Mouse (Mus musculus) monocyte, adult 2 months (primary cell): ENCODE results near the gene Prkra.

Source experiments
- DNase-seq, 2 experiments: peaks; one replicate each; pipeline ENCODE4 v3.0.0; 2022; ENCODE audit warnings: low spot score in 2 of 2, low read depth in 1 of 2

Prkra gene

GRCm38 (mm10) chr2:76647883-76648570, at the start of gene Prkra, which contains the start of gene Pjvk:
Gene Prkra, minus strand, starts transcription at chr2:76648015.
Gene Pjvk, plus strand, starts transcription at chr2:76648476.
- peak; percentile 83 to 86 for DNase-seq

DNA sequence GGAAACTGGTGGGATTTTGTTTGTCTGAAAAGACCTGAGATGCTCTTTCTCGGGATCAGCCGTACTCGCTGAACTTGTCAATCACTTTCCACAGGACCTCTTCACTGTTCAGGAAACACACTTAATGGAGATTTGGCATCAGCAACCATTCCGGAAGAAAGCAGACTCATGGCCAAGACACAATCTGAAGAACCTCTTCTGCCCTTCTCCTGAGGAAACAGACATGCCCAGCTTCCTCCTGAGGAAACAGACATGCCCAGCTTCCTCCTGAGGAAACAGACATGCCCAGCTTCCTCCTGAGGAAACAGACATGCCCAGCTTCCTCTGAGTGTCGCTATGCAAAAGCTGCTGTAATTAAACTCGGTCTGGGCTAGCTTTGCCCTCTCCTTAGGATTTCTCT, 47.5 kb upstream of the Prkra start:
- no peak for DNase-seq

GRCm38 (mm10) chr2:76693765-76694164, 46.0 kb upstream of the Prkra start:
- no peak for DNase-seq

DNA sequence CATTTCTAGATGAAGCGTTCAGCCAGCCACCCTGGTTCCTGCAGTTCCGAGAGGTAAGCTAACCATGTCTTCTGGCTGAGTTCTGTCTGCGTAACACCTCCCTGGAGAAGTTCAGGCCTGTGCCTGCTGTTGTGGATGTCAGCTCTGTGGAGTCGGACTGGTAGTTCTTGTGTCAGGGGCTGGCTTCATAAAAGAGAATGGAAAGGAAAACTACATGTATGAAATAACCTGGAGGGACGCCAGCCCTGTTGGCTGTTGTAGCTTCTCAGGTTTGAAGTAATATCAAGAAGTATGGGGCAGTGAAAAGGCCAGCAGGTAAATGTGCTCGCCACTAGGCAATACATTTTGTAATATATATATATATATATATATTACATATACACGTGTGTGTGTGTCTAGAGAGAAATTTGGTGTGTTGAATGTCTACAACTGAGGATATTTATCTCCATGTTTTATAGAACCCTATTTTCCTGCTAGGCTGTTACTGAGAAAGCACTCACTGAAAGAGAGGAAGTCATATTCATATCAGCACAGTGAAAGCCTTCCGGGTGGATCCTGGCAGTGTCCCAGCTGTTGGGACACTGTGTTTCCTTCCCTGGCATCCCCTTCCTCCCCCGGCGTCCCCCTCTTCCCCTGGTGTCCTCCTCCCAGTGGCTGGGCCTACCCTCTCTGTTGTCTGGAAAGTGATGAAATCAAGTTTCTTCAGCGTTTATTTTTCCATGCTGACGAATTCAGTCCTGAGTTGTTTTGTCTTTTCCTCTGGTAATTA, 42.8 kb upstream of the Prkra start:
- DNase-seq, result no peak

GRCm38 (mm10) chr2:76688162-76688561, 40.3 kb upstream of the Prkra start:
- no peak for DNase-seq

DNA sequence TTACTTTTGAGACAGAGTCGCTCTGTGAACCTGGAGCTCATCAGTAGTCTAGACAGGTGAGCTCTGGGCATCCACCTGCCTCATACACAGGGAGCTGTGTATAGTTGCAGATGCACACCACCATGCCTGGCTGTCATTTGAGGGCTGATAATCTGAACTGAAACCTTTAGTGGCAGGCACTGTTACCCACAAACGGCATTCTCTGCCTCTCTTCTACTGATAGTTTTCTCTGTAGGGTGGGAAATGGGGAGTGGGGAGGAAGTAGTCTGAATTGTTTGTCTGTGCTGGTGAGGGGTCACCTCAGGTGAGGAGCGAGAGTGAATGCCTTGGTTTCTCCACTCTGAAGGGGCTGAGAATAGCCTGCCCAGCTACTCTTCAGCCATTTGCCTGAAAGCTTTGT, 39.8 kb upstream of the Prkra start:
- DNase-seq, result no peak

DNA sequence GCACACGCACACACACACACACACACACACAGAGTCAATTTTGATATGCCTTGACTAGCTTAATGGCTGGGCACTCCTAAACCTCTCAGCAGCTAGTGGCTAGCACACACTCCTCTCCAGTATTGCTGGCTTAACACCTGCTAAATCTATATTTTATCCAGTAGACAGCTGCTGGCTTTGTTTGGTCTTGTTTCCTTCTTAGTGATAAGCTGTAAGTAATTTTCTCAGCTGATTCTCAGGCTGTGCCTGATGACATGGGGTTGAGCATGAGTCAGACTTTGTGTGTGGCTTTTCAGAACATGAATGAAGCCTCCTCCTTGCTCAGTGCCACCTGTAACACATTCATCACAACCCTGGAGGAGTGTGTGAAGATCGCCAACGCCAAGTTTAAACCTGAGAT, 39.2 kb upstream of the Prkra start:
- DNase-seq, result no peak

GRCm38 (mm10) chr2:76682301-76682700, 34.5 kb upstream of the Prkra start:
- no peak for DNase-seq

DNA sequence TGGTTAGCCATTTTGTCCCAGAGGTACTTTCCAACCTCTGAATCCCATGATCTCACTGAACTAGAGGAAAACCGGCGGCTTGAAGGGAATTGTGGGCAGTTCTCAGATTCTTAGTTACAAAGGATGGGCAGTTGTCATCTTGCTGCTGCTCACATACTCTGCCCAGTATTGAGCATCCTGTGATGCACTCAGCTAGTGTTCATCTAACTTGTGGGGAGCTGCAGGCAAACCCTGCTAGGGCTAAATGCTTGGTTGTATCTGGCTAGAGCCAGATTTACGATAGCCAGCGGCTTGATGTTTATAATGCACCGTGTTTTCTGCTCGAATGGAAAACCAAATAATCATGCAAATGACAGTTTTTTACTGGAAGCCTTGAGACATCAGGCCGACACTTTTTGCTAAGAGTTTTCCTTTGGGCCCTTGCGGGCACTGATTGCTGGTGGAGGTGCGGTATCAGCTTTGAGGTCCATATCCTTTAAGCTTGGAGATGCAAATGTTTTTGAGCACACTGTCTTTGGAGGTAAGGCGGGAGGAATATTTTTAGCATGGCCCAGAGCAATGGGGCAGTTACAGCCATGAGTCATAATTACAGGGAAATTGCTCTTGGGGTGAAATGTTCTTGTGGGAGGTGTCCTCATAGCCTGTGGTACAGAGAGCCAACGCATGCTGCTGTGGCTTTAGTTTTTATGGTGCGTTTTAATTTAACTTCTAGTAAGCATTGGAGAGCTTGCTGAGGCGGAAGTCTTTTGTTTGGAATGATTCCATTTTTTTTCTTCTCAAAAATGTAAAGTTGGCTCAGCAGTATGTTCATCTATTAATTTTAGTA, 28.8 kb upstream of the Prkra start:
- no peak for DNase-seq

DNA sequence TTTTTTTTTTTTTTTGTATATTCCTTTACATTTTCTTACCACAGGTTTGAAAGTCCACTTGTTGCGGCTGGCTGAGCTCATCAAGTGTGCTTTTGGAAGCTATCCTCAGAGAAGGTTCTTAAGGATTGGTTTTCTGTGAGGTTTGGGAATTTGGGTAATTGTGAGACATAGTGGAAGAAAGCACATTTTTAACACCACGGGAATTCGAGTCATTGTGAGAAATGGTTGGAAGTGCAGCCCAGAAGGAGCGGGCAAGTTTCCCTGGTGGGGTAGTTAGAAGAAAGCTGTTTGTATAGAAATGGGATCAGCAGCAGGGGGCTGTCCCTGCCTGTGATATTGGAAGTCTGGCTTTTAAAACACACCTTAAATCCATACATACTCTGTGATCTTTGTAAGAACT, 28.1 kb upstream of the Prkra start:
- no peak for DNase-seq

DNA sequence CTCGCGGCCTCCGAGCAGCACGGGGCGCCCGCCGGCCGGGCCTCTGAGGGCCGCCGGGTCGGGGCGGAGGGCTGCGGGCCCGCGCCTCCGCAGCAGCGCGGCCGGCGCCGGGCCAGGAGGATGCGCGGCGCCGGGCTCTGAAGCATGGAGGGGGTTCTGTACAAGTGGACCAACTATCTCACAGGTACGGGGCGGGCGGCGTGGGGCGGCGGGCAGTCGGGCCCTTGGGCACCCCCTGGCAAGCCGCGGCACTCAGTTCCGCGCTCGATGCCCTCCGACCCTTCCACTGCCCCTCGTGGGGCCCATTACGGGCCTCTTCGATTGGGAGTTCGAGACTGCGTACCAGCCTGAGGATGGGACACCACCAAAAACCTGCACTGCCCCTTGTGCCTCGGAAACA, 27.6 kb upstream of the Prkra start:
- DNase-seq, result no peak

- DNase-seq, result peak; percentile 23 to 64
These were observed 27.1 kb upstream of the Prkra start, which contains the start of gene Plekha3 for GRCm38 (mm10) chr2:76674725-76675427. Gene Plekha3, plus strand, starts transcription at chr2:76675281.

GRCm38 (mm10) chr2:76673472-76674081, 25.8 kb upstream of the Prkra start:
- DNase-seq, result peak in 1 of 2 experiments; percentile 14

DNA sequence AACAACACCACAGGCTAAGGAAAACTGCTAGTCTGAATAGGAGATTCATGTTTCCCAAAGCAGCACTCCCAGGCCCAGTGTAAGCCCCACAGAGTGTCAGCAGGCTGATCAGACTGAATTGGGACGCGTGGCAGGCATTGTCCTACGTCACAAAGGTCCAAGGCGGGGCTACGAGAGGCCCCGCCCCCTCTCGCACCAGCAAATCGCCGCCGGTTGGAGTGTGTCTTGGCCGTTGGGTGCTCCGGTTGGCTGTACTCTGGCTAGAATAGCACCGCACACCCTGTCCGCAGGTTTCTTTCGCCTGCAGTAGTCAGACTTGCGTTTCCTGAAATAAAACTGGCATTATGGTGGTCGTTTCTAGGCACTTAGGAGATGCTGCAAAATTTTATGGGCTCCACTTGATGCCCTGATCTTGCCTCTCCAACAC, 25.2 kb upstream of the Prkra start, which contains the start of gene Fkbp7:
Gene Fkbp7, minus strand, starts transcription at position 151 of the 427 bp plus-strand sequence.
- DNase-seq, result peak; percentile 56 to 79

DNA sequence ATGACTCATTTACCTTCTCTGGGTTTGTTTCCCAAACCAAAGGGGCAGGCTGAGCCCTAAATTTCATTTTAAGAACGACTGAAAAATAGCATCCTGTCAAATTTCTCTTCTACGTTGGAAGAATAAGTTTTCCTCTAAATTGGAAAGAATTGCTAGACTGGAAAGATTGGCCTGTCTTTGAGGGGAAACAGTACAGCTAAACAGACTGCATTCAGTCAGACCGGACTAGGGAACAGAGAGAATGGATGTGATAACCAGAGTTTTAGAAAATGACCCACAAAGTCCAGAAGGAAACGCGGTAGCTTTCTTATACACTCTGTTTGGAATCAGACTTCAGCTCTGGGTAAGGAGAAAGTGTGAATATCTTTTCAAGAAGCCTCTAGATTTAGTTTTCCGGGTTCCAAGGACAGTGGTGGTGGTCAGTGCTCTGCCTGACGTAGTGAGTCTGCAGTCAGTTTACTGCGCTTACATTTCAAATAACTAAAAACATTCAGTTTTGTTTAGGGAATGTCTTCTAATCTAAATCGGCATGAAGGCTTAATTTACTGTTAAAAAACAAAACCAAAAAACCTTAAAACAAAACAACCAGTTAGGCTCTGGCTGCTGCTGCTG, 24.4 kb upstream of the Prkra start:
- no peak for DNase-seq

GRCm38 (mm10) chr2:76671641-76672040, 23.8 kb upstream of the Prkra start:
- DNase-seq, result no peak

- DNase-seq, result no peak
These were observed 19.4 kb upstream of the Prkra start for GRCm38 (mm10) chr2:76667200-76667599.

GRCm38 (mm10) chr2:76665531-76665930, 17.7 kb upstream of the Prkra start:
- no peak for DNase-seq

- DNase-seq, result no peak
These were observed 11.6 kb upstream of the Prkra start for GRCm38 (mm10) chr2:76659419-76659818.

DNA sequence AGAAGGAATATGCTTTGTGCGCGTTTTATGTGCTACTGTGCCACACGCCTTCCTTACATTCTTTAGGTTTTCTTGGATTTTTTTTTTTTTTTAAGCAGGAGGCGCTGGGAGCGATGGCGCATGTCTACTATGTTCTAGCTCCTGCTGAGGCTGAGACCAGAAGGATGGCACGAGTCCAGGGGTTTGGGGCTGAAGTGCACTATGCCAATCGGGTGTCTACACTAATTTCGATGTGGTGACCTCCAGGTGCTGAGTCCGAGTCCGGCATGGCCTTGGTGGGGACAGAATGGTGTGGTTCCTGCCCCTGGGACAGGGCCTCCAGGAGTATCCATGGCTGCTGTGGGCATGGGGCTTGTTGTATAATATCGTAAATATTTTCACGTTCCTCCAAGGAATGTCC, 10.7 kb upstream of the Prkra start:
- no peak for DNase-seq
